Comparison of ENCODE assay signal across 9 mouse cellular contexts in genomic region chr3:65442269-65442668, GRCm38 (mm10). TPM values are rescaled to one million over a fixed set of nuclear protein-coding genes. Genes with fewer than 3 reads are reported as not detected.
DNase-seq lines count a peak whose midpoint lies in the region; ATAC-seq and TF ChIP-seq lines count a peak whose summit lies in the region.
"Had no signal": no experiment of that assay in that cellular context is flagged by ENCODE, and none has a peak within 500 bp of the region (broad histone marks: within the 10 kb centered on the region; RNA-seq: fewer than 3 reads in every experiment).

No protein-coding gene starts in this region.

- no peak for ATAC-seq in heart, embryonic 12.5 days (ENCODE audit: insufficient number of reproducible peaks, low FRiP score)
- ATAC-seq in forebrain, embryonic 15.5 days (replicated peaks): peak; percentile 51; the same call in 1 of the 2 replicates

- no peak overlapping the region for H3K27ac ChIP-seq in heart, embryonic 12.5 days (ENCODE audit: poor library complexity, severe bottlenecking)
- peak overlapping the region; percentile 73 for H3K27ac ChIP-seq in forebrain, embryonic 15.5 days (replicated peaks)
- H3K27ac ChIP-seq in kidney, adult 2 months (ENCODE audit: insufficient read depth, low read depth, low read length): no peak overlapping the region
- H3K27ac ChIP-seq: macrophage had no signal

- H3K4me3 ChIP-seq in heart, embryonic 12.5 days: no peak overlapping the region
- no peak overlapping the region for H3K4me3 ChIP-seq in forebrain, embryonic 15.5 days
- no peak overlapping the region for H3K4me3 ChIP-seq in kidney, adult 2 months (ENCODE audit: insufficient read depth, low read depth, low read length)

- H3K27me3 ChIP-seq in heart, embryonic 12.5 days (replicated peaks): no peaks in the 10 kb centered on the region
- no peaks in the 10 kb centered on the region for H3K27me3 ChIP-seq in forebrain, embryonic 15.5 days
- H3K27me3 ChIP-seq in kidney, adult 2 months (replicated peaks; ENCODE audit: control insufficient read depth, insufficient read depth, low read length): no peaks in the 10 kb centered on the region

- H3K4me1 ChIP-seq in heart, embryonic 12.5 days (replicated peaks): peaks cover 21% of the 10 kb centered on the region
- H3K4me1 ChIP-seq in forebrain, embryonic 15.5 days: peaks cover 17% of the 10 kb centered on the region
- peaks cover 7% of the 10 kb centered on the region for H3K4me1 ChIP-seq in kidney, adult 2 months (ENCODE audit: control insufficient read depth, insufficient read depth, low read length)

- no peak overlapping the region for H3K4me2 ChIP-seq in heart, embryonic 12.5 days
- H3K4me2 ChIP-seq in forebrain, embryonic 15.5 days (replicated peaks): no peak overlapping the region

- H3K9ac ChIP-seq in heart, embryonic 12.5 days: no peak overlapping the region
- H3K9ac ChIP-seq in forebrain, embryonic 15.5 days (replicated peaks): no peak overlapping the region

- 62% methylated on average over 4 of the region's 4 CpGs for WGBS in heart, embryonic 12.5 days
- 70% methylated on average over 4 of the region's 4 CpGs for WGBS in forebrain, embryonic 15.5 days
- WGBS in kidney, adult 2 months: 62% methylated on average over 4 of the region's 4 CpGs

- H3K9me3 ChIP-seq in heart, embryonic 12.5 days (replicated peaks): no peaks in the 10 kb centered on the region
- no peaks in the 10 kb centered on the region for H3K9me3 ChIP-seq in forebrain, embryonic 15.5 days

- TF ChIP-seq POLR2A in kidney, adult 2 months (IDR thresholded peaks at IDR 0.05; ENCODE audit: low read depth, low read length): no peak

- TF ChIP-seq CTCF in kidney, adult 2 months (conservative IDR thresholded peaks at IDR 0.05; ENCODE audit: insufficient read depth, insufficient read length, low read depth, low read length): no peak

- no peaks in the 10 kb centered on the region for H3K36me3 ChIP-seq in heart, embryonic 12.5 days
- no peaks in the 10 kb centered on the region for H3K36me3 ChIP-seq in forebrain, embryonic 15.5 days
- no peaks in the 10 kb centered on the region for H3K36me3 ChIP-seq in kidney, adult 2 months (ENCODE audit: control insufficient read depth, insufficient read depth, low read length)

- DNase-seq in heart, adult 18-20 months: peak; percentile 73 to 75
- peak; percentile 52 for DNase-seq in 416B (ENCODE audit: low read depth)
- peak; percentile 55 for DNase-seq in kidney, adult 2 months
- peak; percentile 46 to 58 for DNase-seq in lung, postnatal 4 days
- DNase-seq in yolk sac, embryonic 10.5 days (ENCODE audit: low spot score): no peak
- no peak for DNase-seq in natural killer cell, adult 2 months (ENCODE audit: low spot score in 2 of 2)

RNA-seq across cellular contexts. Expression of gene Ssr3, which starts 49.8 kb away (rescaled TPM):
- total RNA-seq in heart, adult 18-20 months (2021): 100 to 1,000 TPM; 119 to 122 TPM
- polyA plus RNA-seq in heart, embryonic 12.5 days (2016; fragmentation: Nextera tagmentation; extraction: Ambion mirVana): 248 and 252 TPM in 2 replicates
- 157 and 162 TPM in 2 replicates for polyA plus RNA-seq in forebrain, embryonic 15.5 days (2015; fragmentation: Nextera tagmentation; extraction: Ambion mirVana)
- 65.2 and 80.8 TPM in 2 replicates for polyA plus RNA-seq in kidney, adult 2 months (2012; rRNA removed)

Comparison
In these comparisons a context has a peak if more than half of its experiments do, and no peak if none do; other contexts are left out.
1. DNase-seq: peak in heart, adult 18-20 months (2 of 2), 416B (single experiment), kidney, adult 2 months (single experiment) and lung, postnatal 4 days (2 of 2); none in yolk sac, embryonic 10.5 days (single experiment) and natural killer cell, adult 2 months (0 of 2).